Mouse (Mus musculus): ENCODE measurements around the gene Clec2l.
A peak's percentile ranks its signal among the peaks of the same experiment; 100 is the strongest.

Clec2l gene

DNA sequence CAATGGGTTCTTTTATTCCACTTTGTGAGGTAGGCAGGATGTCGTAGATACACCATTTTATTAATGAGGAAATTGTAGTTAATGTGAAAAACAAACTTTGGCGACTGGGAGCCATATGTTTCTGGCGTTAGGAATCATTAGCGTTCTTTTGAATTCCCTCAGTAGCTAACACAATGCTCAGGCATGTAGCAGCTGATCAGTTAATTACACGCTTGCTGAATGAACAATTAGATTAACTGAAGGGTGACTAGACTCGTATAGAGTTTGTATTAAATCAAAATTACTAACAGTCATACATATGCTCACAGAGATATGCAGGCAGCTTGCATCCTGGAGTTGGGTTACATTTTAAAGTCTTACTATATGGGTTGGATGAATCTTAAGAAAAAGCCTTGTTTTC, 56.4 kb downstream of the Clec2l start:
- peak; percentile 71 for DNase-seq

DNA sequence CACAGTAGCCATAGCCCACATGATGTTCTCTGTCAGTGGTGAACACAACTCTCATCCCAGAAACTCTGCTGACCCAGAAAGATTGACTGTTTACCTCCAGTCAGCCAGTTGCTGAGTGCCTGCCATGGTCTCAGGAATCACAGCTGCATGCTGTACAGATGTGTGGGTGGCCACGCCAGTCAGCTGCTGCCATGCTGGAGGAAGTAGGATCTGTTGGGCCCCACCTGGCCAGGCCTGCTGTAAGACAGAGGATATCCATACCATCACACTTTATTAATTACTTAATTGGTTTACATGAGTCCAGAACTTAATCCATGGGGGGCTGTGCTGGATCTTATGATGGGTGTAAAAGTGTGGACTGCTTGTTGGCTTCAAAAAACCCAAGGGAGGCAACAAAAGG, 58.5 kb downstream of the Clec2l start:
- DNase-seq, result peak; percentile 65

DNA sequence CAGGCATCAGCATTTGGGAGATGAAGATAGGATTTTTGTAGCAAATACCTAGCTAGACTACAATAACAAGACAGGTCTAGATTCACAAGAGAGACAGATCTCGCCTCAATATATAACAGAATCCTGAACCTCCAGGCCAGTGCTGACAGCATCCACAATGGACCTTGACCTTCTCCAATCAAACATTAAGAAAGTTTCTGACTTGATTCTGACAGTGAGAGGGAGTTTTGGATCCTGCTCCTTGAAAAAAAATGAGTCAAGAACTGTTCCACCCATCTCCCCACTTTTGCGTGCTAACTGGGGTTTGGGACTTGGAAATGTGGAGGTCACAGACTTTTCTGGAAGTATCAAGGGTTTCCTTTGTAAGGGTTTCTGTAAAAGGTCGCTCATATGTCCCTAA, 62.6 kb downstream of the Clec2l start:
- no peak for DNase-seq
